Mouse (Mus musculus) forebrain, embryonic 15.5 days (tissue): ENCODE measurements around the gene Ccno. TPM values are rescaled to one million over a fixed set of nuclear protein-coding genes. Genes with fewer than 3 reads are reported as not detected.

Source experiments
- ATAC-seq: fragments of 200-750 bp; cut with Nextera tagmentation; replicated peaks from 2 replicates; pipeline ENCODE4 v1.8.0; 2017; ENCODE audit warnings: mild to moderate bottlenecking, moderate TSS enrichment, moderate library complexity
- H3K27ac ChIP-seq: fragments of 300-500 bp; sonication (generic); replicated peaks from 2 replicates; pipeline ENCODE4 v1.5.1; 2015; ENCODE audit warnings: mild to moderate bottlenecking, inconsistent platforms
- H3K27me3 ChIP-seq: fragments of 300-500 bp; sonication (generic); 2 replicates; pipeline ENCODE4 v1.6.1; 2015; ENCODE audit warnings: inconsistent platforms
- H3K36me3 ChIP-seq: fragments of 300-500 bp; sonication (generic); 2 replicates; pipeline ENCODE4 v1.6.1; 2015; ENCODE audit warnings: mild to moderate bottlenecking, inconsistent platforms
- H3K4me1 ChIP-seq: fragments of 300-500 bp; sonication (generic); 2 replicates; pipeline ENCODE4 v1.6.1; 2015; ENCODE audit warnings: inconsistent platforms
- H3K4me2 ChIP-seq: fragments of 300-500 bp; sonication (generic); replicated peaks from 2 replicates; pipeline ENCODE4 v1.6.1; 2015; ENCODE audit warnings: mild to moderate bottlenecking, inconsistent platforms
- H3K4me3 ChIP-seq: fragments of 300-500 bp; sonication (generic); 2 replicates; pipeline ENCODE4 v1.5.1; 2015; ENCODE audit warnings: mild to moderate bottlenecking, inconsistent platforms
- H3K9ac ChIP-seq: fragments of 300-500 bp; sonication (generic); replicated peaks from 2 replicates; pipeline ENCODE4 v1.6.1; 2015; ENCODE audit warnings: mild to moderate bottlenecking, inconsistent platforms
- H3K9me3 ChIP-seq: fragments of 300-500 bp; sonication (generic); 2 replicates; pipeline ENCODE4 v1.6.1; 2016; ENCODE audit warnings: inconsistent platforms
- WGBS: fragments of 180-500 bp; shearing (Covaris S2); methylation state at CpG from one replicate; pipeline ENCODE4 v1.1.7; 2015; ENCODE audit warnings: mixed read lengths; 5-methylcytosine and 5-hydroxymethylcytosine counted together
- polyA plus RNA-seq: library from polyadenylated mRNA; unstranded; fragments of >200 nt; fragmentation: Nextera tagmentation; extraction: Ambion mirVana; gene quantifications from 2 replicates; pipeline ENCODE4 v1.2.1, GENCODE M21; 2015

Gene Ccno
- polyA plus RNA-seq, result 1.2 and 2.3 TPM in 2 replicates

GRCm38 (mm10) chr13:112987532-112987943, at the start of gene Ccno:
Gene Ccno, plus strand, starts transcription at chr13:112987802.
- ATAC-seq, result peak; percentile 98
- H3K9me3 ChIP-seq, result no peaks in the 10 kb centered on the region
- H3K9ac ChIP-seq, result peak within 1 kb of the TSS; percentile 37
- H3K4me2 ChIP-seq, result peak within 1 kb of the TSS; percentile 93
- H3K36me3 ChIP-seq, result no peaks in the 10 kb centered on the region
- peak within 1 kb of the TSS; percentile 46 for H3K4me3 ChIP-seq
- H3K27me3 ChIP-seq, result peaks cover 61% of the 10 kb centered on the region
- H3K27ac ChIP-seq, result no peak within 1 kb of the TSS
- H3K4me1 ChIP-seq, result peaks cover 40% of the 10 kb centered on the region
- 1% methylated on average over 43 of the region's 47 CpGs for WGBS

GRCm38 (mm10) chr13:112938130-112938529, 49.5 kb upstream of the Ccno start:
- 95% methylated on average over 8 of the region's 8 CpGs for WGBS
- Histone ChIP-seq H3K27ac (no peak overlapping the region), H3K36me3 (peaks cover 57% of the 10 kb centered on the region), H3K4me2 (no peak overlapping the region), H3K27me3 (no peaks in the 10 kb centered on the region), H3K9ac (no peak overlapping the region), H3K4me3 (no peak overlapping the region), H3K9me3 (no peaks in the 10 kb centered on the region), H3K4me1 (no peaks in the 10 kb centered on the region)
- ATAC-seq, result no peak

- no peaks in the 10 kb centered on the region for H3K9me3 ChIP-seq
- no peak for ATAC-seq
- no peaks in the 10 kb centered on the region for H3K4me1 ChIP-seq
- no peaks in the 10 kb centered on the region for H3K27me3 ChIP-seq
- H3K4me2 ChIP-seq, result no peak overlapping the region
- no peak overlapping the region for H3K9ac ChIP-seq
- H3K27ac ChIP-seq, result no peak overlapping the region
- no peak overlapping the region for H3K4me3 ChIP-seq
- WGBS, result 80% methylated on average over 15 of the region's 15 CpGs
- H3K36me3 ChIP-seq, result peaks cover 63% of the 10 kb centered on the region
These were observed 45.7 kb upstream of the Ccno start for GRCm38 (mm10) chr13:112941879-112942330.

GRCm38 (mm10) chr13:112945312-112945711, 42.3 kb upstream of the Ccno start:
- H3K9me3 ChIP-seq, result no peaks in the 10 kb centered on the region
- no peak overlapping the region for H3K4me3 ChIP-seq
- no peak overlapping the region for H3K4me2 ChIP-seq
- H3K4me1 ChIP-seq, result no peaks in the 10 kb centered on the region
- no peak overlapping the region for H3K27ac ChIP-seq
- H3K36me3 ChIP-seq, result peaks cover 75% of the 10 kb centered on the region
- 87% methylated on average over 9 of the region's 9 CpGs for WGBS
- no peaks in the 10 kb centered on the region for H3K27me3 ChIP-seq
- no peak for ATAC-seq
- H3K9ac ChIP-seq, result no peak overlapping the region

GRCm38 (mm10) chr13:112945900-112946299, 41.7 kb upstream of the Ccno start:
- Histone ChIP-seq H3K9ac (no peak overlapping the region), H3K4me3 (no peak overlapping the region), H3K27me3 (no peaks in the 10 kb centered on the region), H3K4me1 (no peaks in the 10 kb centered on the region), H3K9me3 (no peaks in the 10 kb centered on the region), H3K4me2 (no peak overlapping the region), H3K27ac (no peak overlapping the region), H3K36me3 (peaks cover 80% of the 10 kb centered on the region)
- 86% methylated on average over 6 of the region's 6 CpGs for WGBS
- ATAC-seq, result no peak

- Histone ChIP-seq H3K27me3 (no peaks in the 10 kb centered on the region), H3K4me1 (no peaks in the 10 kb centered on the region), H3K4me2 (no peak overlapping the region), H3K9ac (no peak overlapping the region), H3K4me3 (no peak overlapping the region), H3K27ac (no peak overlapping the region), H3K9me3 (no peaks in the 10 kb centered on the region), H3K36me3 (peaks cover 73% of the 10 kb centered on the region)
- ATAC-seq, result no peak
- WGBS, result 92% methylated on average over 8 of the region's 8 CpGs
These were observed 33.5 kb upstream of the Ccno start for GRCm38 (mm10) chr13:112954067-112954466.

GRCm38 (mm10) chr13:112963081-112963480, 24.5 kb upstream of the Ccno start:
- Histone ChIP-seq H3K4me1 (no peaks in the 10 kb centered on the region), H3K27ac (no peak overlapping the region), H3K4me2 (no peak overlapping the region), H3K4me3 (no peak overlapping the region), H3K9ac (no peak overlapping the region), H3K9me3 (no peaks in the 10 kb centered on the region), H3K36me3 (peaks cover 69% of the 10 kb centered on the region), H3K27me3 (no peaks in the 10 kb centered on the region)
- 80% methylated on average over 5 of the region's 5 CpGs for WGBS
- ATAC-seq, result no peak

GRCm38 (mm10) chr13:112964421-112964820, 23.2 kb upstream of the Ccno start:
- Histone ChIP-seq H3K9me3 (no peaks in the 10 kb centered on the region), H3K4me1 (no peaks in the 10 kb centered on the region), H3K4me3 (no peak overlapping the region), H3K36me3 (peaks cover 70% of the 10 kb centered on the region), H3K27me3 (no peaks in the 10 kb centered on the region), H3K9ac (no peak overlapping the region), H3K27ac (no peak overlapping the region), H3K4me2 (no peak overlapping the region)
- WGBS, result 93% methylated on average over 12 of the region's 12 CpGs
- no peak for ATAC-seq

GRCm38 (mm10) chr13:112967267-112967666, 20.3 kb upstream of the Ccno start:
- no peak overlapping the region for H3K9ac ChIP-seq
- ATAC-seq, result no peak
- H3K27ac ChIP-seq, result no peak overlapping the region
- no peaks in the 10 kb centered on the region for H3K4me1 ChIP-seq
- H3K36me3 ChIP-seq, result peaks cover 61% of the 10 kb centered on the region
- no peak overlapping the region for H3K4me3 ChIP-seq
- no peaks in the 10 kb centered on the region for H3K9me3 ChIP-seq
- H3K4me2 ChIP-seq, result no peak overlapping the region
- 94% methylated on average over 5 of the region's 5 CpGs for WGBS
- H3K27me3 ChIP-seq, result no peaks in the 10 kb centered on the region

- H3K9ac ChIP-seq, result no peak overlapping the region
- H3K36me3 ChIP-seq, result no peaks in the 10 kb centered on the region
- no peak overlapping the region for H3K4me3 ChIP-seq
- H3K27ac ChIP-seq, result no peak overlapping the region
- H3K27me3 ChIP-seq, result no peaks in the 10 kb centered on the region
- 42% methylated on average over 10 of the region's 10 CpGs for WGBS
- H3K4me2 ChIP-seq, result no peak overlapping the region
- no peaks in the 10 kb centered on the region for H3K4me1 ChIP-seq
- H3K9me3 ChIP-seq, result no peaks in the 10 kb centered on the region
- no peak for ATAC-seq
These were observed 10.9 kb upstream of the Ccno start for GRCm38 (mm10) chr13:112976720-112977119.

- H3K9ac ChIP-seq, result no peak overlapping the region
- H3K36me3 ChIP-seq, result no peaks in the 10 kb centered on the region
- H3K4me1 ChIP-seq, result peaks cover 40% of the 10 kb centered on the region
- no peak for ATAC-seq
- H3K27me3 ChIP-seq, result peaks cover 48% of the 10 kb centered on the region
- WGBS, result 4% methylated on average over 16 of the region's 18 CpGs
- no peak overlapping the region for H3K4me2 ChIP-seq
- no peak overlapping the region for H3K4me3 ChIP-seq
- H3K9me3 ChIP-seq, result no peaks in the 10 kb centered on the region
- no peak overlapping the region for H3K27ac ChIP-seq
These were observed 1.8 kb upstream of the Ccno start for GRCm38 (mm10) chr13:112985605-112986450.

GRCm38 (mm10) chr13:112986451-112986950, 1.1 kb upstream of the Ccno start:
- Histone ChIP-seq H3K36me3 (no peaks in the 10 kb centered on the region), H3K4me2 (peak overlapping the region; percentile 93), H3K9ac (no peak overlapping the region), H3K4me1 (peaks cover 40% of the 10 kb centered on the region), H3K27ac (no peak overlapping the region), H3K27me3 (peaks cover 55% of the 10 kb centered on the region), H3K4me3 (peak overlapping the region; percentile 46), H3K9me3 (no peaks in the 10 kb centered on the region)
- 2% methylated on average over 16 of the region's 17 CpGs for WGBS
- no peak for ATAC-seq
